Mouse (Mus musculus): ENCODE results near the gene Syt11.
"Not testable (repeated sequence)": the region's sequence is repeated elsewhere in the genome, so short reads cannot be mapped to it uniquely, and the experiment has no call there.

Syt11 gene

DNA sequence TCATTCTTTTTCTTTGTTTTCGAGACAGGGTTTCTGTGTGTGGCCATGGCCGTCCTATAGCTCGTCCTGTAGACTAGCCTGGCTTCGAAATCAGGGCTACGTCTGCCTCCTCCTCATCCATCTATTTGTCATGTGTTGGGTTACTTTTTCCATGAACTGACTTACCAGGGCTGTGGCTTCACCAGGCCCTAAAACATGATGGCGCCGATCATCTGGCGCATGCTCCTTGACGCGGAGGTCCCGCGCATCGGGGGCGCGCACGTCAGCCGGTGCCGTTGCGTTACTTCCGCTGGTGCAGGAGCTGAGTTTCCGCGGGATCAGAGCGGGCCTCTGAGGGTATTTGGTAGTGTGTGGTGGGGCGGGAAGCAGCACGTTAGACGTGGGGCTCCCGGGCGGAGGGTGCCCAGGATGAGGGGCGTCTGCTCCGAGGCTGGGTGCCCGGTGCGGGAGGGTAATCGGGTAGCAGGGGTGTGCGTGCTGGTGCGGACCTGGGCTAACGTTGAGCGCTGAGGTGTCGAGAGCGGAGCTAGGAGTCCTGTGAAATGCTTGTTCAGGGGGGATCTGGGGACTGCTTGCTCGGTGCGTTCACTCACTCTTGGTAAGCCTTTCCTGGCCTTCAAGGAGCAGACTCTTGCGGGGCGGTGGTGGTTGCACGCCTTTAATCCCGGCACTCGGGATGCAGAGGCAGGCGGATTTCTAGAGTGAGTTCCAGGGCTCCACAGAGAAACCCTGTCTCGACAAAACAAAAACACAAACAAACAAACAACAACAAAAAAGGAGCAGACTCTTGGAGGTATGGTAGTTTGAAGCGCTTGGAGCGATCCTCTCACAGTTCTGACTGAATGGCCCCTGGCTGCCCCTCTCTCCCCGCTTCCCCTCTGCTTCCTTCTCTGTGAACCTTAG lies at the start of gene Syt11:
Syt11 (minus strand) TSS at position 226 of the 903 bp plus-strand sequence.
- in situ Hi-C loops (cut with MboI; ENCODE audit: low pct_unique_long_range_greater_than_20kb in 1 of 2, low sequenced_read_pairs in 2 of 2, unreplicated experiment in 1 of 2) = not testable (repeated sequence)

DNA sequence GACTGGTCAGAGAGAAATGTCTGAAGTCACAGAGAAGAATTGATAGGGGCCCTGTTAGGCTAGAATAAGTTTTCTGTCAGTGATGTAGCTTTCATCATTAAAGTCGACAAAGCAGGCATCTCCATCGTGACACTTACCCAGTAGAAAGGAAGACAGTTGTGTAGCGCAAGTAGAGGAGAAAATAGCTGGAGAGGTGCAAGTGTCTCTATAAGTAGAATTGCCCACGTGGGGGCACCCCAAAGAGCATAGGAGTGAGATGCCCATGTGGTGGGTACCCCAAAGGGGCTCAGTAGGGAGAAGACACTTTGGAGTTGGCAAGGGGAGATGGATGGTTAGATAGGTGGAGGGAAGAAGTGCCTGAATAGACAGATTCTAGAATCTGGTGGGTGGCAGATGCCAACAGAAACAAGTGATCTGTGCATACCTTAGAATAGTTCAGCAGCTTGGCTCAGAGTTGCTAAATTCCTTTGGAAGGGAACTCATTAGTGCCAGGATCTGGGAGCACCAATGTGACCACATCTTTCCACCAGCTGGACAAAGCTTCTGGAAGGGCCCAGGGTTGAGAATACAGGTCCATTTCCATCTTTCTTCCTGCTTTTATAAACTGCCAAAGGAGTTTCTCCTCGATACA lies 29.1 kb upstream of the Syt11 start:
- in situ Hi-C loops (cut with MboI; ENCODE audit: low pct_unique_long_range_greater_than_20kb in 1 of 2, low sequenced_read_pairs in 2 of 2, unreplicated experiment in 1 of 2) = no loop called here

DNA sequence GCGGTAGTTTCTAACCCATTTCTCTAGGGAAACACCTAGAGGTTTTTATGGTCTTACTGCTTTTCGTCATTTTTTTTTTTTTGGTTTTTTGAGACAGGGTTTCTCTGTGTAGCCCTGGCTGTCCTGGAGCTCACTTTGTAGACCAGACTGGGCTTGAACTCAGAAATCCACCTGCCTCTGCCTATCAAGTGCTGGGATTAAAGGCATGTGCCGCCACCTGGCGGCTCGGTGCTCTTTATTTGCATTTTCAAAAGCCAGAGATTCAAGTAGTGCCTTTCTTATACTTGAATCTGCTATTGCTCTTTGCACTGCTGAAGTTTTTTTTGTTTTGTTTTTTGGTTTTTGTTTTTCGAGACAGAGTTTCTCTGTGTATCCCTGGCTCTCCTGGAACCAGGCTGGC lies 22.5 kb upstream of the Syt11 start:
- in situ Hi-C loops (cut with MboI; ENCODE audit: low pct_unique_long_range_greater_than_20kb in 1 of 2, low sequenced_read_pairs in 2 of 2, unreplicated experiment in 1 of 2) = not testable (repeated sequence)

DNA sequence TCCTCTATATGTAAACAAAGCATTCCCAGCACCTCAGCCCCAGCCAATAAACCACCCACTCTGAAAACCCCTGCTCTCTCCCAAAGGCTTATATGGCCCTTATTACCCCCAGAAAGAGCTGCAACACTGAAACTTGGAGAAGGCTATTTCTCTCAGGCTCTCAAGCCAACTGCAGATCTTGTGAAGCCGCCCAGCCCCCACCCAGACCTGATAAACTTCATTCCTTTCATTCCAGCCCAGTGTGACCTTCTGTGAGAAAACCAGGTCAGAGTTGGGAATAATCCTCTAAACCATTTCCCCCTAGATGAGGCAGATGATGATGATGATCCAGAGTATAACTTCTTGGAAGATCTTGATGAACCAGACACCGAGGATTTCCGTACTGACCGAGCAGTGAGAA lies 13.1 kb upstream of the Syt11 start:
- in situ Hi-C loops (cut with MboI; ENCODE audit: low pct_unique_long_range_greater_than_20kb in 1 of 2, low sequenced_read_pairs in 2 of 2, unreplicated experiment in 1 of 2) = not testable (repeated sequence)

DNA sequence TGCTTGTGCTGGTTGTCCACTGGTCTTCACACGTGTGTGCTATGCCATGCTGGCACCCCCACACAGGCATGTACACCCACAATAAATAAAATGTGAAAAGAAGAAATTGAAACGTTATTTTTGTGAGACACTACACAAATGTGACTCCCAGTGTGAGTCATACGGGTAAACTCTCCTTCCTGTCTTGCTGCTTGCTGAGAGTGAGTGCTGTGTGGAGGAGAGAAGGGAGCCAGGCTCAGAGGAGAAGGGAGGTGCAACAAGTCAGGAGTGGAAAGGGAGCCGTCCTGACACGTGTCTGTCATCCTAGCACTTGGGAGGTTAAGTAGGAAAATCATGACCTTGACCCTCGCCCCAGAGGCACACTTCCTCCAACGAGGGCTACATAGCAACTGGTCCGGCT lies 11.8 kb upstream of the Syt11 start:
- in situ Hi-C loops (cut with MboI; ENCODE audit: low pct_unique_long_range_greater_than_20kb in 1 of 2, low sequenced_read_pairs in 2 of 2, unreplicated experiment in 1 of 2) = not testable (repeated sequence)

DNA sequence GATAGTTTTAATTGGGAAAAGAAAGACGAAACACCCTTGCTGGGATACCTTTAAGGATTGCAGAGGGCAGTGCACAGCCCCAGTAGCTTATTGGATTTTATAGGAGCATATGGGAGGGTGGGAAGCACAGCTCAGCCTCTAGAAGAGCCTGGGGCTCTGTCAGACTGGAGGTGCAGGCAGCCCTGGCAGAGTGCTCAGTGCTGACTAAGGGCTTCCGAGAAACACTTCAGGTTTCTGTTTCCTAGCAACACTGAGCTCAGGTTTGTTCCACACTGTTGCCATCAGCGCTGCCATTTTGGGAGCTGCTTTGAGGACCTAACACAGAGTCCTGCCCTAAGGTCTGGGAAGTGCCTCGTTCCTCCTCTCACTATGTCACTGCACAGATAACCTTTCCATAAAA lies 11.4 kb upstream of the Syt11 start:
- in situ Hi-C loops (cut with MboI; ENCODE audit: low pct_unique_long_range_greater_than_20kb in 1 of 2, low sequenced_read_pairs in 2 of 2, unreplicated experiment in 1 of 2) = not testable (repeated sequence)

DNA sequence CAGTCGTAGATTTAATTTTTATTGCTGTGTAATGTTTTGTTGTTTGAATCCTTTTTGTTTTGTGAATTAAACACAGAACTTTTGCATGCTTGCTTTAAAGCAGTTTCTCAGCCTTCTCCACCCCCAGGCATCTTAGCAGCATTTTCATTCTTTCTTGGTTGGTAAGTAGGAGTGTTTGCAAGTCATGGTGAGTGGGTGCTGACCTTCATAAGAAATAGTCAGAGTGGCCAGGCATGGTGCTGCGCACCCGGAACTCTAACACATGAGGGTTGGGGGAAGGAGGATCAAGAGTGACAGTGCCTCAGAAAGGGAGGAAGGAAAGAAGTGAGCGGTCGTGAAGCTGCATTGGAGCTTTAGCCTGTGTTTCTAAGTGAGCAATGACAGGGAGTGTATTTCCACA lies 9.9 kb upstream of the Syt11 start:
- in situ Hi-C loops (cut with MboI; ENCODE audit: low pct_unique_long_range_greater_than_20kb in 1 of 2, low sequenced_read_pairs in 2 of 2, unreplicated experiment in 1 of 2) = no loop called here

DNA sequence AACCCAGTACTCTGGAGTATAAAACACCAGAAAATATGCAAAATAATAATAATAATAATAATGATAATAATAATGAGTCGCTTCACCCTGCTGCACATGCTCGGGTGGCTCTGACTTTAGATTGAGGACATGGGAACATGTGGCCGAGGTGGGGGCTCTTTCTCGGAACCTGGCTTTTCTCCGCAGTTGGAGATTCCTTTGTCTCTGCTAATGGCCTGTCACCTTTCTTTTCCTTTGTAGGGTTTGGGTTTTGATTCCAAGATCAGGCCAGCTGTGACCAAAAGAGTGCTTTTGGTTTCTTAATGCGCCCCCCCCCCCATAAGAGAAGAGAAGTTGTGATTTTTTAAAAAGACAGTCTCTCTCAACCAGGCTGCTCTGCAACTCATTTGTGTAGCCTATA lies 1.8 kb downstream of the Syt11 start:
- in situ Hi-C loops (cut with MboI; ENCODE audit: low pct_unique_long_range_greater_than_20kb in 1 of 2, low sequenced_read_pairs in 2 of 2, unreplicated experiment in 1 of 2) = not testable (repeated sequence)

DNA sequence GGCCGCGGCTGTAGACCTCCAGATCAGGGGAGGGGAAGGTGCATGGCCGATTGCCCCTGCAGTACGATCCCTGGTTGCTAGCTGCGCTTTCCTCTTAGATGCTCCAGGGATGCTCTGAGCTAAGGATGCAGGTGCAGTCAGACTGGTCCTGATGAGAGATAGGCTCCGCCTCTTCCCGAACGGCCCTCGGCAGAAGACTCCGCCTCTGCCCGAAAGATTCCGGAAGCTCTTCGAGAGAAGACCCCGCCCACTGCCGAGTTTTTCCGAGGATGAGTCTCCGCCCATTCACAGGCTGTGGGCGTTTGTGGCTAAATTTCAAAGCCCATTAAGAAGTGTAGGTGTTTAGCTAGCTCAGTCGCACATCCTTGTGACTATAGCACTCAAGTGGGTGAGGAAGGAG lies 2.6 kb downstream of the Syt11 start:
- in situ Hi-C loops (cut with MboI; ENCODE audit: low pct_unique_long_range_greater_than_20kb in 1 of 2, low sequenced_read_pairs in 2 of 2, unreplicated experiment in 1 of 2) = not testable (repeated sequence)

DNA sequence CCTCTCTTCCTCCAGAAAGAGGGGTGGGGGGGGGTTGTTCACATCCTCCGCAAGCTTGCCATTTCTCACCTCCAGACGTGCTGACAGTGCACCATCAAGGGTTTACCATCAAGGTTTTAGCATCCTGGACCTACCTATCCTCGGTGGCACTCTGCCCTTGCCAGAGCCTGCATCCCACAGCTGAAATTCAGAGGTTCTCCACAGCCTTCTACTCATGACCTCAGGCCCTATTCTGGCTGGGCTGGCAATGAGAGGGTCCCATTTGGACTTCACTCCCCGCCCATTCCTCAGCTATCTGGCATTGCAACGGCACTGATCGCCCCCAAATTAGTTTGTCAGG lies 3.1 kb downstream of the Syt11 start:
- in situ Hi-C loops (cut with MboI; ENCODE audit: low pct_unique_long_range_greater_than_20kb in 1 of 2, low sequenced_read_pairs in 2 of 2, unreplicated experiment in 1 of 2) = not testable (repeated sequence)

DNA sequence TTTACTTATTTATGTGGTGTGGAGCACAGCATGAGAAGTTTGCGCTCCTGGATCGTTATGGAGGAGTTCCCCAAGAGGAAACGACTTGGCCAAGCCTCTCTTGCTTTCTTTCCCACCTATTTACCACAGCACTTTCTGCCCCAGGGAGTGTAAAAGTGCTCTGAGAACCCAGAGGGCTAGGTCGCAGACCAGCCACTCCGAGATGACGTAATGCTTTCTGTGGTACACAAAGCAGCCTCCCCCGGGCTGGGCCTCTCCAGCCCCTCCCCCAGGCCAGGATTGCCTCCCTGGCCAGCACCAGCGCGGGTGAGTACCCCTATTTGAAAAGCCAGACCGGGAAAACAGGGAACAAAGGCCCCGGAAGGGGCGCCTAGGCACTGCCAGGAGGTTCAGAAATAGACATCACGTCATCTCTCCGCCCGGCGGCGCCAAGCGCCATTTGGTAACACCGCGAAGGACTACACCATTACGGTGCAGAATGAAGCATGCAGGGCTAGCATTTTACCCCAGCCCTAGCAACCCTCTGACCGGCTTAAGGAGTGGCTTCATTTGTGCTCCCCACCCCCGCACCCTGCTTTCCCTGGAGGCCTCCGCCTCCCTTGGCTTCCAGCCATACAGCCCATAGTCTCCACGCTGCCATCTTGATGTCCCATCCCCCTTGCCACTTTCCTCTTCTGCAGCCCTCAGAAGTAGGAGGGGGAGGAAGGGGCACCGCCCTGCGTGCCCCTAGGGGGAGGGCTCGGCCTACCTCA lies 3.6 kb downstream of the Syt11 start:
- in situ Hi-C loops (cut with MboI; ENCODE audit: low pct_unique_long_range_greater_than_20kb in 1 of 2, low sequenced_read_pairs in 2 of 2, unreplicated experiment in 1 of 2) = not testable (repeated sequence)

DNA sequence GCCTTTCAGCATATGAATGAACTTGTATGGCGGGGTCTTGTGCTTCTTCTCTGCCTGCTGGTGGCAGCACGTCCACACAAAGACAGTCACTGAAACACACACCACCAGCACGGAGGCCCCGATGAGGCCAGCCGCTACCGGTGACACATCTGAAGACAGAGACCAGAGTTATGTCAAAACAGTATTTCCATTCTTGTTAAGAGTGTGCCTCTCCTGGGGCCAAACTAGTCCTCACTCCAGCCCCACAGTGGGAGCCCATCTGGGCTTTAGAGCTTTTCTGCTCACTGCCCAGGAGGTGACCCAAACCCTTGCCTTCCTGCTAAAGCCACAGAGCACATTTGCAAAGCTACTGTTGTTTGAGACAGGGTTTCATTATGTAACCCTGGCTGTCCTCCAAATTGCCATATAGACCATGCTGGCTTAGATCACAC lies 12.5 kb downstream of the Syt11 start:
- in situ Hi-C loops (cut with MboI; ENCODE audit: low pct_unique_long_range_greater_than_20kb in 1 of 2, low sequenced_read_pairs in 2 of 2, unreplicated experiment in 1 of 2) = no loop called here

DNA sequence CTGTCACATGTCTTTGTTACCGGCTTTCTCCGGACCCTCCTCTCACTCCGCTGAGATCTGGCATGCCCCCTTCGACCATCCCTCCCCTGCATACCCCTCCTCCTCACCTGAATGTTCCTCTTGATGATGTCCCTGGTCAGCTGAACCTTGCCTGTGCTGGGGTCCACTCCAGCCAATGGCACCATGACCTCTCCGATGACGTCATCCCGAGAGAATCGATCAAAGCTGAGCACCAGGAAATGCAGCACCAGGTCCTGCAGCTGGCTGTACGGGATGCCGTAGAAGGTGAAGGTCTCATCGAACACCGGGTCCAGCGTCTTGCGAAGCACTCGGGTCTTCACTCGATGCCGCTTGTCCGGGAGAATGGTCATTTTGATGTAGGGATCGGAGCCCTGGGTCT lies 13.3 kb downstream of the Syt11 start:
- in situ Hi-C loops (cut with MboI; ENCODE audit: low pct_unique_long_range_greater_than_20kb in 1 of 2, low sequenced_read_pairs in 2 of 2, unreplicated experiment in 1 of 2) = no loop called here

DNA sequence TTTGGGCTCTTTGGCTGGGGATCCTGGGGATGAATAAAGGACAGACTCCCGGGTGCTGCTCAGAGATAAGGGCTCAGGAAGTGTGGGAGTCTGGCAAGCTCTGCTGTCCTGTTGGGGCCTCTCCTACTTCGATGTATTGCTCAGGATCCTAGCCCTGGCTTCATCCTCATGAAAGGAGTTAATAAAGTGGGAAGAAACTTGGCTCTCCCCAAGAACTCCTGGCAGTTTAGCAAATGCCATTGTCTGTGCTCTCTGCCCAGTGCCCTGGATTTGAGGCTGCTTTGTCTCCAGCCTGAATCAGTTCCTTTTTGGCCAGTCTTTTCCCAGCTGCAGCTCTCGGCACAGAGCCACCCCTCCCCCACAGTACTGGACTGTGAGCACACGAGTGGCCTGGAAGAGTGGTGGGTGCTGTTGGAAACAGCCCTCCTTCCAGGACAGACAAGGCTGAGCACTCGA lies 16.9 kb downstream of the Syt11 start:
- in situ Hi-C loops (cut with MboI; ENCODE audit: low pct_unique_long_range_greater_than_20kb in 1 of 2, low sequenced_read_pairs in 2 of 2, unreplicated experiment in 1 of 2) = loop anchor here in 1 of 2 experiments (10.0 kb wide), 1 partner anchor 353 kb away; no protein-coding TSS in a partner anchor

DNA sequence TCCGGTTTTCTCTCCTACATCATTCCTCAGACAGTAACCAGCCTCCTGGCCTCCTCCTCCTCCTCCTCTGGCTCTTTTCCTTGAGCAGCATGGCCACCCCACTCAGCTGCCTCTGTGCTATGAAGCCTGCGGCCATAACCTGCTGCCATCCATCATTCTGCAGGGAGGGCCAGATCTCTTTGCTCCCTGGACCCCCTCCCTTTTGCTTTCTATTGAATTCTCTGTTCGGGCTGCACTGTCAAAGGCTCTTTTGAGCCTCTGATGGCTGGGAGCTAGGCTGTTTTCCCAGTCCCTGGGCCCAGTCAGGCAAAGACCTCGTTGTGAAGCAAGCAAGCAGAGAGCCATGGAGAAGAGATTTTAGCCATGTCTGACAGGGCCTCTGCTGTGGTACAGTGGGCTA lies 18.7 kb downstream of the Syt11 start:
- in situ Hi-C loops (cut with MboI; ENCODE audit: low pct_unique_long_range_greater_than_20kb in 1 of 2, low sequenced_read_pairs in 2 of 2, unreplicated experiment in 1 of 2) = loop anchor here in 1 of 2 experiments (10.0 kb wide), 1 partner anchor 351 kb away; no protein-coding TSS in a partner anchor

DNA sequence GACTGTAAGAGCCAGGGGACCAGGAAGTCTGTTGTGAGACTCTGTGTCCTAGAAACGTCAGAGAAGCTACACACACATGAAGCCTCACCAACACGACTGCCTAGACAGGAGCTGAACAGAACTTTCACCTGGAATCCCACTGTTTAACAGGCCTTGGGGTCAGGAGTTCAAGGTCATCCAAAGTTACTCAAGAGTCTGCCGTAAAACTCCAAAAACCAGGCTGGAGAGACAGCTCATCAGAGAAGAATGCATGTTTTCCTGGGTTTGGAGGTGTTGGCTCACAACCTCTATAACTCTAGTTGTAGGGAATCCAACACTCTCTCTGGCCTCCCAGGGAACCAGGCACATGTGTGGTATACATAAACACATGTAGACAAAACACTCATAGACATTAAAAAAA lies 19.4 kb downstream of the Syt11 start:
- in situ Hi-C loops (cut with MboI; ENCODE audit: low pct_unique_long_range_greater_than_20kb in 1 of 2, low sequenced_read_pairs in 2 of 2, unreplicated experiment in 1 of 2) = loop anchor here in 1 of 2 experiments (10.0 kb wide), 1 partner anchor 351 kb away; no protein-coding TSS in a partner anchor

DNA sequence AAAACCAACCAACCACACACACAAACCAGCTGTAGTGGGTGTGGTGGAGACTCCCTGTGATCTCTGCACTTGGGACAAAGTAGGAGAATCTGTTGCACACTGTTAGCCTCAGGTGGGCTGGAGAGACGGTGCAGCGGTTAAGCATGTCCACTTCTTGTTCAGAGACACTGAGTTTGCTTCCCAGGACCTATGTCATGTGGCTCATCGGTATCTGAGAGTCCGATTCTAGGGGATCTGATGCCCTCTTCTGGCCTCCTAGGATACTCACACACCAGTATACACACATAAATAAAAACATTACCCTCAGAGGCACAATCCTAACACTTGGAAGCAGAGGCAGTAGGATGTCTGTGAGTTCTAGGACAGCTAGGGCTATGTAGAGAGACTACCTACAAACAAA lies 20.7 kb downstream of the Syt11 start:
- in situ Hi-C loops (cut with MboI; ENCODE audit: low pct_unique_long_range_greater_than_20kb in 1 of 2, low sequenced_read_pairs in 2 of 2, unreplicated experiment in 1 of 2) = loop anchor here in 1 of 2 experiments (5.0 to 10.0 kb wide), 2 partner anchors 77 to 349 kb away; no protein-coding TSS in a partner anchor

DNA sequence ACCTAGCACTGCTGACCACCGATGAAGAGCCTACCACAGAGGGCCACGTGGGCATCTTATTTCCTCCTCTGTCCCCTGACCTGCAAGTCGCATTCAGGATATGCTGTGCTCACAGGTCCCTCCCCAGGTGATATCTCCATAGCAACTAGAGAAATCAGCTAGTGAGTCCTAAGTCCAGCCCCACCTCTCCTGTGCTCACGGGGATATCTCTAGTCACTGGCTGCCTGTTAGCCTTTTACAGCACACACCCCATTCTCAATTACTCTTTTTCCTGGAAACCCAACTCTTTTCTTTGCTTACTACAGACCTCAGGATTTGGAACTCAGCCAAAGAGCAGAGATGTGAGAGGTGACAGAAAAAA lies 28.1 kb downstream of the Syt11 start:
- in situ Hi-C loops (cut with MboI; ENCODE audit: low pct_unique_long_range_greater_than_20kb in 1 of 2, low sequenced_read_pairs in 2 of 2, unreplicated experiment in 1 of 2) = no loop called here

Measured in mouse embryonic stem cell (cell line).